Mouse (Mus musculus) skeletal muscle tissue, postnatal 0 days (tissue): Measurements from ENCODE around the gene Ocm. TPM values are rescaled to one million over a fixed set of nuclear protein-coding genes. Genes with fewer than 3 reads are reported as not detected.

Source experiments
- polyA plus RNA-seq: library from polyadenylated mRNA; unstranded; fragments of >200 nt; fragmentation: Nextera tagmentation; extraction: Ambion mirVana; gene quantifications from 2 replicates; pipeline ENCODE4 v1.2.1, GENCODE M21; 2015

Gene Ocm
- polyA plus RNA-seq = 1.6 and 3.6 TPM in 2 replicates

DNA sequence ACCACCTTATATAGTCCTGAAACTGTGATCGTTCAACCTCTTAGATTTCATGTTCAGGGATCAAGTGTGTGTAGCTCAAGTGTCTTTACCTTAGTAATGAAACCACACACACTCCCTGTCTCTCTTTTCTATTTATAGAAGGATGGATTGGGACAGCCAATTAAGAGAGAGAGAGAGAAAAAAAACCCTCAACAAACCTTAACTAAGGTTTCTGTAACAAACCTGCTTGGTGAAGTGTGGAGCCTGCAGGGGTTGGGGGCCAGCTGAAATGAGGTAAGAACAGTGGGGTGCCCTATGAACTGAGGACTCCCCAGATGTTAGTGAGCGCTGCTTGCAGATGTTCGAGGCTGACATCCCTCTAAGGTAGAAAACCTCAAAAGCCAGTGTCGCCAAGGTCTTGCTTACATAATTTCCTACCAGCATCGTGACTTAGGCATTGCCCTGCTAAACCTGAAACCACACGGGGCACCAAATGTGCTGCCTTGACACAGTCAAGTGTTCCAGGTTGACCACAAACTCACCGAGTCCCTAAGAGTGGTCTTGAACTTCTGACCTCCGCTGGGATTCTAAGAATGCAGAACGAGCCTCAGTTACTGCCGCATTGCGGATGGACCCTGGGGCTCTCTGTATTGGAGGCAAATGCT lies at the start of gene Ocm:
Ocm (minus strand) TSS at position 51 of the 644 bp plus-strand sequence.

DNA sequence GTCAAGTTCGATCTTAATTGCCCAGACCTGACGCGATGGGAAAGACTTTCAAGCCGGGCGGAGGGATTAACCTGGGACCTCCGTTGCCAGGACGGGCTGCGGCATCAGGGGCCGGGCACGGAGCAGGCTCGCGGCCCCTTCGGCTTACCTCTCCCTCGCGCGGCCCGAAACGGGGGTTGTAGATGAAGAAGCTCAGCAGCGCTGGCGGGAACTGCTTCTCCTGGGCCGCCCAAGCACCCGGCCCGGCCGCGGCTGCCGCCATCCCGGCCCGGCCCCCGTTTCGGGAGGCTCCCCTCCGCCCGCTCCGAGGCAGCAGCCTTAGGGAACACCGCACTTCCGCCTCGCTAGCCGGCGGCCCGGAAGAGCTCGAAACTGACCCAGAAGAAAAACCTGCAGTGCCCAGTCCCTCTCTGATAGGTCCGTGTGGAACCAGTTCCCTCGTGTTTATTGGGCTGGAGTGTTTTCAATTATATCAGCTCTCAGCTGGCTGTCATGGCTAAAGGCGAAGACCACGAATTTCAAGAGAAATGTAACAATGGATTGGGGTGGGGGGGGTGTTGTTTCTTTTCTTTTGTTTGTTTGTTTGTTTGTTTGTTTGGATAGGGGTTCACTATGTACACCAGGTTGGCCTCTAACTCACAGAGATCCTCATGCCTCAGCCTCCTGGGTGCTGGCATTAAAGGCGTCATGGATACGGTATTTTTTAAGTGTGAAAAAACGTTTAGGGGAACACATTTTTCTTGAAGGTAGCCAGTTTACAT lies 11.7 kb downstream of the Ocm start, which contains the start of gene Ccz1:
Ccz1 (minus strand) TSS at position 327 of the 761 bp plus-strand sequence.

Other genes with a start within 250 kb of the Ocm start
- 24.7 and 25.6 TPM in 2 replicates for gene Eif2ak1, start 208.9 kb downstream of the Ocm start, polyA plus RNA-seq
- not detected in 2 replicates for gene Ankrd61, start 129.0 kb downstream of the Ocm start, polyA plus RNA-seq
- gene Aimp2, start 116.8 kb downstream of the Ocm start, polyA plus RNA-seq = 124 and 129 TPM in 2 replicates
- 9.3 and 9.5 TPM in 2 replicates for gene Pms2, start 116.7 kb downstream of the Ocm start, polyA plus RNA-seq
- gene Gm42421, start 98.5 kb downstream of the Ocm start, polyA plus RNA-seq = 0.37 TPM in 1 of 2 replicates, not detected in the other
- 3.8 and 4.4 TPM in 2 replicates for gene Rsph10b, start 93.6 kb downstream of the Ocm start, polyA plus RNA-seq
- gene Ccz1, start 11.8 kb downstream of the Ocm start, polyA plus RNA-seq = 45.2 and 50.5 TPM in 2 replicates
- 1.6 TPM in 2 replicates for gene Lmtk2, start 73.8 kb upstream of the Ocm start, polyA plus RNA-seq
- gene Bhlha15, start 163.6 kb upstream of the Ocm start, polyA plus RNA-seq = not detected in 2 replicates
- 11.7 and 12.3 TPM in 2 replicates for gene Tecpr1, start 196.9 kb upstream of the Ocm start, polyA plus RNA-seq
- 94.8 and 108 TPM in 2 replicates for gene Bri3, start 217.8 kb upstream of the Ocm start, polyA plus RNA-seq